Mouse (Mus musculus) gastrocnemius, postnatal 36 days (tissue): Measurements from ENCODE around the gene Ostc. TPM values are rescaled to one million over a fixed set of nuclear protein-coding genes. Genes with fewer than 3 reads are reported as not detected.

Experiments
- DNase-seq, 2 experiments: peaks; one replicate each; pipeline ENCODE4 v3.0.0; 2022
- intact Hi-C: fragments of 180-260 bp; cut with DNase I; formaldehyde crosslinking; loops from one replicate; pipeline ENCODE4 v1.15.1; 2025
- total RNA-seq, 2 experiments: library from RNA; stranded (reverse); gene quantifications; 2 replicates each; pipeline ENCODE4 v1.2.3; 2021

Ostc gene
- total RNA-seq, 2 experiments from 2014 or later = 28.9 to 33.4 TPM

GRCm38 (mm10) chr3:130714775-130715568 is 5.7 kb upstream of the Ostc start:
- intact Hi-C loops = loop anchor here (5.0 kb wide), 1 partner anchor 522 kb away; no protein-coding TSS in a partner anchor

GRCm38 (mm10) chr3:130712891-130713290 is 3.6 kb upstream of the Ostc start:
- intact Hi-C loops = loop anchor here (5.0 kb wide), 1 partner anchor 524 kb away; no protein-coding TSS in a partner anchor
- no peak for DNase-seq

More at GRCm38 (mm10) chr3:130714775-130715568, 5.7 kb upstream of the Ostc start:
- peak in 1 of 2 experiments; percentile 42 for DNase-seq

GRCm38 (mm10) chr3:130710103-130710502 is 859 bp upstream of the Ostc start:
- intact Hi-C loops = loop anchor here (5.0 kb wide), 1 partner anchor 527 kb away; no protein-coding TSS in a partner anchor

DNA sequence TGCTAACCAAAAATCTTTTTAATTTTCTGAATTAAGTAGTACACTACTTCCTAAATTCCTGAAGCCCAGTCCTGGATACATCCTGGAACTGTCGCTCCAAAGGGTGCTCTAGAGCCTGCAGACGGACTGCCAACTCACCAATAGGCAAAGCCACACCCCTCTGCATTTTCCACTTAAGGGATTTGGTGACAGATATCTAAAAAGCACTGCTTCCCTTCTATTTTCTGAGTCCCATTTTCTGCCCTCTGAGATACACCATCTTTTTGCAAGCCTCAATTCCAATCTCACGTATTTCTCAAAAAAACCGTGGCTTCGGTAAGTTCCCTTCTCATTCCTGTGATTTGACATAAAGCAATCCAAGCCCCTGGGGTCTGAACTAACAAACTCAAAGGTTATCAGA is 715 bp downstream of the Ostc start:
- DNase-seq = no peak
- intact Hi-C loops = no loop called here

More at GRCm38 (mm10) chr3:130710103-130710502, 859 bp upstream of the Ostc start:
- DNase-seq = no peak

GRCm38 (mm10) chr3:130702289-130702688 is 7.0 kb downstream of the Ostc start:
- DNase-seq = no peak
- intact Hi-C loops = no loop called here

DNA sequence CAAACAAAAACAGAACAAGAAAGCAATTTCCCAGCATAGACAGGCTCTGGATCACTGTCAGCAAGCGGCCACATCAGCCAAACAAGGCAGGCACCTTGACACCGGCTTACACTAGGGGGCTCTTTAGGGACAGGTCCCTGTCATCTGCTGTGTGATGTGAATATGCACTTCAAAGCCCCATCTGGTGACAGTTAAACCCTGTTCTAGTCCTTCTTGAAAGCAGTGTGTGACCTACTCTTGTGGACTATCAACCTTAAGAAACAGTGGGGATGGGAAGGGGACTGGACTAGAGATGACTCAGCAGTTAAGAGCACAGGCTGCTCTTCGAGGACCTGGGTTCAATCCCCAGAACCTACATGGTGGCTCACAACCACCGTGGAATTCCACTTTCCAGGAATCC is 11.6 kb downstream of the Ostc start:
- DNase-seq = no peak
- intact Hi-C loops = no loop called here

DNA sequence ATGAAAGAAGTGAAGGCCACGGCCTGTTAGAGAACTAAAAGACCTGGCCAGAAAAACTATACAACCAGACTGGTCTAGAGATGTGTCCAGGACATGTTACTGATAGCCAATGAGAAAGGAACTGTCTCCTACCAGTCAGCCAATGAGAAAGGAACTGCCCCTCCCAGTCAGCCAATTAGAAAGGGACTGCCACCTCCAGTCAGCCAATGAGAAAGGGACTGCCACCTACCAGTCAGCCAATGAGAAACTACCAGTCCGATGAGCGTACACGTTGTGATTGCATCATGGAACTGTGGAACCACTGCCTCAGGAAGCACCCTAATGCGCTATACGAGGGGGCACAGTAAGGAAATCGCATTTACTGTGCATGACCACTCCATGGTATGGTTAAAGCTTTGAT is 14.5 kb downstream of the Ostc start:
- DNase-seq = no peak
- intact Hi-C loops = no loop called here

- no peak for DNase-seq
- intact Hi-C loops = no loop called here
Observed at GRCm38 (mm10) chr3:130694041-130694593, 15.1 kb downstream of the Ostc start.

DNA sequence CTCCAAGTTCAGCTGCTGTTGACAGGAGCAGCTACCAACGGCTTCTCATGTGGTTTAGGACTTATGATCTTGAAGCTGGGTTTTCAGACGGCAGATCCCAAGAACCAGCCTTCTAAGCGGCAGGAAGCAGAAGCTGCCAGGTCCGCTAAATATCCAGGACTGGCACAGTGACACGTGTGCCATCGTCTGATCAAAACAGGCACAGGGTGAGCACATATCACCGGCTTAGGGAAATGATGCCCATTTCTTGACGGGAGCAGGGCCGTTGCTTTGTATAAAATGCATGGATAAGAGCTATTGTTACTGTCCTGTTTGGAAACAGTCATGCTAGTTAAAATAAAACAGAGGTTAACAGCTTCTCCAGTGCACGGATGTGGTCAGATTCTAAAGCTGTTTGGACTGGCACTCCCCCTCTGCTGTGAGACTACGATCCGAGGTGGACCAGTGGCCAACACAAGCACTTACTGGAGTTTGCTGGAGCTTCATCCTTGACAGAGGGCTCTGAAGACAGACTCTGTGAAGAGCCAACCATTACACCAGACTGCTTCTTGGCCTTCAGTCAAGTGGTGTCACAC is 17.6 kb downstream of the Ostc start:
- no peak for DNase-seq
- intact Hi-C loops = loop anchor here (2.0 kb wide), 1 partner anchor 593 kb away; no protein-coding TSS in a partner anchor

GRCm38 (mm10) chr3:130690834-130691595 is 18.2 kb downstream of the Ostc start:
- intact Hi-C loops = loop anchor here (2.0 kb wide), 1 partner anchor 592 kb away; no protein-coding TSS in a partner anchor

GRCm38 (mm10) chr3:130689630-130690029 is 19.6 kb downstream of the Ostc start:
- peak; percentile 34 to 64 for DNase-seq
- intact Hi-C loops = loop anchor here (2.0 kb wide), 1 partner anchor 591 kb away; no protein-coding TSS in a partner anchor

More at GRCm38 (mm10) chr3:130690834-130691595, 18.2 kb downstream of the Ostc start:
- DNase-seq = peak; percentile 50 to 51

GRCm38 (mm10) chr3:130687051-130687450 is 22.2 kb downstream of the Ostc start:
- intact Hi-C loops = no loop called here
- no peak for DNase-seq

- intact Hi-C loops = no loop called here
- no peak for DNase-seq
Observed at GRCm38 (mm10) chr3:130685014-130685366, 24.3 kb downstream of the Ostc start.

GRCm38 (mm10) chr3:130684276-130685013 is 24.8 kb downstream of the Ostc start:
- DNase-seq = no peak
- intact Hi-C loops = no loop called here

DNA sequence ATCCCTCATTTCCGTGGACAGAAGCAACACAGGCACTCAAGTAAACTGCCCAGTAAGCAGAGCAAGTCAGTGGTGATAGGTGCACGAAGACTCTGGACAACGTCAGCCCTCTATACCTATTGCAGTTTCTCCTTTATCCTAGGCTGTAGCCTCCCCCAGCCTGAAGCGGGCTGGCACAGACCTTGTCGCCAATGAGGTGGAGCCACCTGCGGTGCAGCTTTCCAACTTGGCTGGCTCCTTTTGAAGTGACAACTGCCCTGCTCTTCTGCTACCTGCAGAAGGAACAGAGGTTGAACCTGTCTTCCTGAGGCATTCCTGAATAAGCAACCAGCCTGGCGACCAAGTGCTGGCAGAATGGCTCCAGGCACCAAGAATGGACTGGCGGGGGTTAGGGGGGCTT is 25.4 kb downstream of the Ostc start:
- intact Hi-C loops = no loop called here
- DNase-seq = no peak

DNA sequence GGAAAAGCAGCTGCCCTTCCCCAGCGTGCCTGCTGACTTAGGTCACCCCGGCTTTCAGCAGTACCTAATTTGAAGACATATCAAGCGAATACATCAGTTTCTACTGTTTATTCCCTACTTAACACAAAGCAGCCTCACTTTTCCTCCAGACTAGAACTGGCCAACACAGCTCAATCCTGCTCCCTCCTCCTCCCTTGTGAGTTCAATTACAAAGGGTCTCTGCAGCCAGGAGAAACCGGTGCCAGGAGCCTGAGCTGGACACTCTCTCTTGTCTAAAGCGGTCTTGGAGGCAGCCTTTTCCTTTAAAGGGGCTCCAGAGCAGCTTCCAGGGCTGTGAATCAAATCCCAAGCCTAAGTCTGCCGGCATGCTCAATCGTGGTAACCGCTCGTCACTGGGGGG is 27.1 kb downstream of the Ostc start:
- intact Hi-C loops = no loop called here
- no peak for DNase-seq

- DNase-seq = no peak
- intact Hi-C loops = no loop called here
Observed at GRCm38 (mm10) chr3:130681226-130681625, 28.0 kb downstream of the Ostc start.

- no peak for DNase-seq
- intact Hi-C loops = no loop called here
Observed at GRCm38 (mm10) chr3:130677671-130678460, 31.4 kb downstream of the Ostc start.

- DNase-seq = no peak
- intact Hi-C loops = no loop called here
Observed at GRCm38 (mm10) chr3:130671291-130671690, 38.0 kb downstream of the Ostc start.
